Mouse (Mus musculus): ENCODE measurements around the gene Pax2. TPM values are rescaled to one million over a fixed set of nuclear protein-coding genes. Genes with fewer than 3 reads are reported as not detected.

Gene Pax2
- total and polyA plus RNA-seq, 2 experiments from 2014 or later: 0.19 to 0.77 TPM

DNA sequence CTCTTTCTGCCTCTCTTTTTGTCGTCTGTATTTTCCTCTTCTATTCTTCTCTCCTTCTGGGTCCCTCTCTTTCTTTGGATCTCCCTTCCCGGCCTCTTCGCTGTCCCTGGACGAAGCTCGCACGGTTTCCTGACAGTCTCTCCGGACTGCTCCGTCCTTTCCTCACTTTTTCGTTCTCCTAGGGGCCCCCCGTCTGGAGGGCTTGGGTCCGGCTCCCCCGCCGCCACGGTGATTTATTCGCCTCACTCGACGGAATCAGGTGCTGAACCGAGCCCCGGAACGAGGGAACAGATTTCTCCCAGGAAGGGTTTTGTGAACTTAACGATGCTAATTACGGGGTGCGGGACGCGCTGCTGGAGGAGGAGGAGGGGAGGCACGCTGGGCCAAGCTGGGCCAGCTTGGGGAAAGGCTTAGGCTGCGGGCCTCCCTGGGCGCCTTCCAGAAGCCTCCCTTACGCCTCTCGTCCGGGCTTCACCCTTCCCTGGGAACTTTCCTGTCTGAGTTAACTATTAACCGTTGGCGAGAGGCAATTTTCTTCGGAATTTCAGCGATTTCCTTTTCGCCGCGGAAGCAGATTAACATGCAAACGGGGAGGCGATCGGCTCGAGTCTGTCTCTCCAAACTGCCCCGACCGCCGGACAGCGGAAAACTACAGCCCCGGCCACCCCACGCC is 14.6 kb upstream of the Pax2 start:
- TF ChIP-seq CTCF (IDR thresholded peaks at IDR 0.05): no peak
- H3K4me2 ChIP-seq (ENCODE audit: low read depth, low read length, poor library complexity, severe bottlenecking): no peak overlapping the region
- no peak for DNase-seq (ENCODE audit: low spot score)
- no peak overlapping the region for H3K27ac ChIP-seq (ENCODE audit: low read depth, low read length)
- WGBS: under 1% methylated on average over 48 of the region's 48 CpGs
- H3K4me1 ChIP-seq (ENCODE audit: insufficient read depth, low read length): no peaks in the 10 kb centered on the region
- H3K4me3 ChIP-seq (ENCODE audit: low read depth, low read length): no peak overlapping the region
- no peaks in the 10 kb centered on the region for H3K36me3 ChIP-seq (ENCODE audit: insufficient read depth, low read length)
- peaks cover 88% of the 10 kb centered on the region for H3K27me3 ChIP-seq (ENCODE audit: insufficient read depth, low read length)
- ATAC-seq (ENCODE audit: low FRiP score): no peak
- H3K9me3 ChIP-seq (ENCODE audit: low read length): no peaks in the 10 kb centered on the region
- H3K9ac ChIP-seq (replicated peaks; ENCODE audit: low read length, poor library complexity, severe bottlenecking): no peak overlapping the region

- 0% methylated on average over 11 of the region's 13 CpGs for WGBS
- H3K9ac ChIP-seq (replicated peaks; ENCODE audit: low read length, poor library complexity, severe bottlenecking): no peak overlapping the region
- no peaks in the 10 kb centered on the region for H3K9me3 ChIP-seq (ENCODE audit: low read length)
- no peak for TF ChIP-seq CTCF (IDR thresholded peaks at IDR 0.05)
- H3K4me2 ChIP-seq (ENCODE audit: low read depth, low read length, poor library complexity, severe bottlenecking): no peak overlapping the region
- no peak for DNase-seq (ENCODE audit: low spot score)
- H3K4me3 ChIP-seq (ENCODE audit: low read depth, low read length): no peak overlapping the region
- H3K36me3 ChIP-seq (ENCODE audit: insufficient read depth, low read length): no peaks in the 10 kb centered on the region
- H3K4me1 ChIP-seq (ENCODE audit: insufficient read depth, low read length): no peaks in the 10 kb centered on the region
- no peak overlapping the region for H3K27ac ChIP-seq (ENCODE audit: low read depth, low read length)
- peaks cover 88% of the 10 kb centered on the region for H3K27me3 ChIP-seq (ENCODE audit: insufficient read depth, low read length)
- ATAC-seq (ENCODE audit: low FRiP score): no peak
Observed at GRCm38 (mm10) chr19:44741764-44742127, 14.1 kb upstream of the Pax2 start.

- Histone ChIP-seq H3K27me3 (ENCODE audit: insufficient read depth, low read length) (peaks cover 87% of the 10 kb centered on the region), H3K4me2 (ENCODE audit: low read depth, low read length, poor library complexity, severe bottlenecking) (no peak overlapping the region), H3K4me1 (ENCODE audit: insufficient read depth, low read length) (no peaks in the 10 kb centered on the region), H3K4me3 (ENCODE audit: low read depth, low read length) (no peak overlapping the region), H3K27ac (ENCODE audit: low read depth, low read length) (no peak overlapping the region), H3K9me3 (ENCODE audit: low read length) (no peaks in the 10 kb centered on the region), H3K36me3 (ENCODE audit: insufficient read depth, low read length) (no peaks in the 10 kb centered on the region), H3K9ac (replicated peaks; ENCODE audit: low read length, poor library complexity, severe bottlenecking) (no peak overlapping the region)
- WGBS: 2% methylated on average over 21 of the region's 22 CpGs
- DNase-seq (ENCODE audit: low spot score) (no peak), ATAC-seq (ENCODE audit: low FRiP score) (no peak)
- TF ChIP-seq CTCF (IDR thresholded peaks at IDR 0.05): no peak
Observed at GRCm38 (mm10) chr19:44742131-44743020, 13.5 kb upstream of the Pax2 start.

- 0% methylated on average over 2 of the region's 2 CpGs for WGBS
- Histone ChIP-seq H3K27ac (ENCODE audit: low read depth, low read length) (no peak overlapping the region), H3K9ac (replicated peaks; ENCODE audit: low read length, poor library complexity, severe bottlenecking) (no peak overlapping the region), H3K4me2 (ENCODE audit: low read depth, low read length, poor library complexity, severe bottlenecking) (no peak overlapping the region), H3K4me1 (ENCODE audit: insufficient read depth, low read length) (no peaks in the 10 kb centered on the region), H3K36me3 (ENCODE audit: insufficient read depth, low read length) (no peaks in the 10 kb centered on the region), H3K9me3 (ENCODE audit: low read length) (no peaks in the 10 kb centered on the region), H3K4me3 (ENCODE audit: low read depth, low read length) (no peak overlapping the region), H3K27me3 (ENCODE audit: insufficient read depth, low read length) (peaks cover 90% of the 10 kb centered on the region)
- ATAC-seq (ENCODE audit: low FRiP score): no peak
- no peak for TF ChIP-seq CTCF (IDR thresholded peaks at IDR 0.05)
- no peak for DNase-seq (ENCODE audit: low spot score)
Observed at GRCm38 (mm10) chr19:44743021-44743415, 12.8 kb upstream of the Pax2 start.

- DNase-seq (ENCODE audit: low spot score) (no peak), ATAC-seq (ENCODE audit: low FRiP score) (no peak)
- Histone ChIP-seq H3K36me3 (ENCODE audit: insufficient read depth, low read length) (no peaks in the 10 kb centered on the region), H3K4me2 (ENCODE audit: low read depth, low read length, poor library complexity, severe bottlenecking) (no peak overlapping the region), H3K27ac (ENCODE audit: low read depth, low read length) (no peak overlapping the region), H3K9ac (replicated peaks; ENCODE audit: low read length, poor library complexity, severe bottlenecking) (no peak overlapping the region), H3K9me3 (ENCODE audit: low read length) (no peaks in the 10 kb centered on the region), H3K27me3 (ENCODE audit: insufficient read depth, low read length) (peaks cover 91% of the 10 kb centered on the region), H3K4me1 (ENCODE audit: insufficient read depth, low read length) (no peaks in the 10 kb centered on the region), H3K4me3 (ENCODE audit: low read depth, low read length) (no peak overlapping the region)
- WGBS: 14% methylated on average over 2 of the region's 2 CpGs
- TF ChIP-seq CTCF (IDR thresholded peaks at IDR 0.05): no peak
Observed at GRCm38 (mm10) chr19:44743961-44744520, 11.8 kb upstream of the Pax2 start.

DNA sequence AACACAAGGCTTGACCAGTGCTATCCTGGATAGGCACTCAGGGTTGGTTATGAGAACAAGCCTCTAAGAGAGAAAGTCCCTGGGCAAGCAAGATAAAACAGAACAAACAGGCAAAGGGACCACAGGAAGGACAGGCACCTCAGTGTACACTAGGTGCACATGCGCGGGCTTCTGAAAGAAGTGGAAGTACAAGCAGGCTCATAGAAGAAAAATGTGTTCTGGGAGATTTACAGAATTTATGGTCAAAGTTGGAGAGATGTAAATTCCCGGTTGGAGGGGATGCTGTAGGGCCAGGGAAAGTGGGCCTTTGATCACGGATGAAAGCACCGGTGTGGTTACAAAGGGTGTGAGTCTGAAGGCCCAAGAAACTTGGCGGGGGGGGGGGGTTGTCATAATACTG is 10.1 kb upstream of the Pax2 start:
- H3K36me3 ChIP-seq (ENCODE audit: insufficient read depth, low read length): no peaks in the 10 kb centered on the region
- WGBS: 7% methylated on average over 6 of the region's 6 CpGs
- H3K4me2 ChIP-seq (ENCODE audit: low read depth, low read length, poor library complexity, severe bottlenecking): no peak overlapping the region
- no peak for TF ChIP-seq CTCF (IDR thresholded peaks at IDR 0.05)
- H3K9me3 ChIP-seq (ENCODE audit: low read length): no peaks in the 10 kb centered on the region
- no peak for ATAC-seq (ENCODE audit: low FRiP score)
- peaks cover 88% of the 10 kb centered on the region for H3K27me3 ChIP-seq (ENCODE audit: insufficient read depth, low read length)
- H3K27ac ChIP-seq (ENCODE audit: low read depth, low read length): no peak overlapping the region
- no peak overlapping the region for H3K4me3 ChIP-seq (ENCODE audit: low read depth, low read length)
- H3K4me1 ChIP-seq (ENCODE audit: insufficient read depth, low read length): no peaks in the 10 kb centered on the region
- H3K9ac ChIP-seq (replicated peaks; ENCODE audit: low read length, poor library complexity, severe bottlenecking): no peak overlapping the region
- DNase-seq (ENCODE audit: low spot score): no peak

Measured in midbrain, postnatal 0 days (tissue).